Mouse (Mus musculus): ENCODE data around the gene S100a8.

DNA sequence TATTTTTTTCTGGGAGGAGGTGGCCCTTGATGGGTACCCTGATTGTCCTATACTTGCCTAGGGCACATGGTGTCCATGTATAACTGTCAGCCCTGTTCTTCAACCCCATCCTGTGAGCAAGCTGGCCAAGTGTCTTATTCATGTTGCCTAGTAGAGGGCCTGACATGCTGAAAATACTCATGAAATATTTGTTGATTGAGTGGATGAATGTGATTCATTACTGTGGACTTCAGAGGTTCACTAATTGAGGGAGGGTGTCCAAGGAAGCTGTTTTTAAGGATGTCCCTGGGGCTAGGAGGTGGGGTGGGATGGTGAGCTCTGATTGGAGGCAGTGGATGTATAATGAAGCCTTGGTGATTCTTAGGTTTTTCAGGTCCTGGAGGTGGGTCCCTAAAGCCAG, 15.1 kb upstream of the S100a8 start, which contains the start of gene S100a7a:
- TF ChIP-seq CTCF (IDR thresholded peaks at IDR 0.05; ENCODE audit: low read depth) (no peak), EP300 (IDR thresholded peaks at IDR 0.05; ENCODE audit: low read depth) (no peak)
